Mouse (Mus musculus) MEL (cell line): Measurements from ENCODE around the gene Tpd52l2. TPM values are rescaled to one million over a fixed set of nuclear protein-coding genes. Genes with fewer than 3 reads are reported as not detected.

Experiments used
- DNase-seq: peaks from one replicate; pipeline ENCODE4 v3.0.0; 2011; ENCODE audit warnings: low read depth, low spot score
- H3K27ac ChIP-seq: 2 replicates; pipeline ENCODE4 v1.5.1; 2012; ENCODE audit warnings: low read depth, mild to moderate bottlenecking, control low read depth, low read length, moderate library complexity; ENCODE audit not compliant: control insufficient read depth
- H3K27me3 ChIP-seq, 2 experiments: fragments of 150-350 bp in 1 of 2; sonication (generic) in 1 of 2; 2 replicates each; pipeline ENCODE4 v1.6.1; 2012; ENCODE audit warnings: low read length in 2 of 2, mild to moderate bottlenecking in 2 of 2, improper control_type of control experiment in 1 of 2, moderate library complexity in 1 of 2; ENCODE audit not compliant: insufficient read depth in 2 of 2, control insufficient read depth in 1 of 2
- H3K36me3 ChIP-seq, 2 experiments: 2 replicates each; pipeline ENCODE4 v1.6.1; 2012 to 2014; ENCODE audit warnings: low read length in 2 of 2, improper control_type of control experiment in 1 of 2, inconsistent platforms in 1 of 2, mild to moderate bottlenecking in 1 of 2; ENCODE audit not compliant: insufficient read depth in 2 of 2, control insufficient read depth in 1 of 2
- H3K4me1 ChIP-seq, 2 experiments: fragments of 150-350 bp in 1 of 2; sonication (generic) in 1 of 2; 2 replicates each; pipeline ENCODE4 v1.6.1; 2012; ENCODE audit warnings: low read length in 2 of 2, improper control_type of control experiment in 1 of 2, mild to moderate bottlenecking in 1 of 2; ENCODE audit not compliant: insufficient read depth in 2 of 2, control insufficient read depth in 1 of 2
- H3K4me3 ChIP-seq, 2 experiments: fragments of 150-350 bp in 1 of 2; sonication (generic) in 1 of 2; 2 replicates each; pipeline ENCODE4 v1.5.1; 2012; ENCODE audit warnings: low read depth in 2 of 2, low read length in 2 of 2, mild to moderate bottlenecking in 2 of 2, moderate library complexity in 2 of 2, control low read depth in 1 of 2, improper control_type of control experiment in 1 of 2; ENCODE audit not compliant: control insufficient read depth in 1 of 2, insufficient read depth in 1 of 2
- H3K79me2 ChIP-seq: 2 replicates; pipeline ENCODE4 v1.6.1; 2012; ENCODE audit warnings: mild to moderate bottlenecking, low read length, moderate library complexity; ENCODE audit not compliant: control insufficient read depth, poor library complexity, insufficient read depth
- H3K9ac ChIP-seq: 2 replicates; pipeline ENCODE4 v1.6.1; 2012; ENCODE audit warnings: low read depth, mild to moderate bottlenecking, control low read depth, low read length, moderate library complexity; ENCODE audit not compliant: control insufficient read depth, poor library complexity, severe bottlenecking
- H3K9me3 ChIP-seq: fragments of 150-350 bp; sonication (generic); replicated peaks from 2 replicates; pipeline ENCODE4 v1.6.1; 2012; ENCODE audit warnings: mild to moderate bottlenecking, low read length, improper control_type of control experiment, moderate library complexity; ENCODE audit not compliant: insufficient read depth
- BHLHE40 ChIP-seq: IDR thresholded peaks from 2 replicates; pipeline ENCODE4 v1.6.1; 2012; ENCODE audit warnings: low read depth, mild to moderate bottlenecking, inconsistent platforms, low read length, improper control_type of control experiment, borderline replicate concordance
- CHD1 ChIP-seq: IDR thresholded peaks from 2 replicates; pipeline ENCODE4 v1.6.1; 2012; ENCODE audit warnings: low read depth, mild to moderate bottlenecking, inconsistent platforms, low read length, improper control_type of control experiment
- CHD2 ChIP-seq: IDR thresholded peaks from 2 replicates; pipeline ENCODE4 v1.6.1; 2011; ENCODE audit warnings: low read length, improper control_type of control experiment
- CTCF ChIP-seq, 3 experiments: IDR thresholded peaks in 2 of 3; conservative IDR thresholded peaks in 1 of 3; 2 replicates each; pipeline ENCODE4 v1.5.1; 2011 to 2012; ENCODE audit warnings: low read length in 3 of 3, low read depth in 2 of 3, mild to moderate bottlenecking in 2 of 3, improper control_type of control experiment in 1 of 3, inconsistent platforms in 1 of 3, mixed read lengths in 1 of 3, moderate library complexity in 1 of 3; ENCODE audit not compliant: control insufficient read depth in 1 of 3, insufficient read depth in 1 of 3, poor library complexity in 1 of 3, severe bottlenecking in 1 of 3
- E2F4 ChIP-seq: IDR thresholded peaks from 2 replicates; pipeline ENCODE4 v1.6.1; 2011; ENCODE audit warnings: low read depth, low read length, improper control_type of control experiment, borderline replicate concordance
- EP300 ChIP-seq, 2 experiments: IDR thresholded peaks; 2 replicates each; pipeline ENCODE4 v1.6.1; 2011; ENCODE audit warnings: improper control_type of control experiment in 2 of 2, low read length in 2 of 2, low read depth in 1 of 2, mild to moderate bottlenecking in 1 of 2
- ETS1 ChIP-seq: IDR thresholded peaks from 2 replicates; pipeline ENCODE4 v1.6.1; 2012; ENCODE audit warnings: low read depth, mild to moderate bottlenecking, inconsistent platforms, low read length, improper control_type of control experiment, moderate library complexity
- GATA1 ChIP-seq: IDR thresholded peaks from 2 replicates; pipeline ENCODE4 v1.6.1; 2011; ENCODE audit warnings: low read depth, low read length, improper control_type of control experiment
- HCFC1 ChIP-seq: IDR thresholded peaks from 2 replicates; pipeline ENCODE4 v1.6.1; 2012; ENCODE audit warnings: low read depth, mild to moderate bottlenecking, inconsistent platforms, low read length, improper control_type of control experiment, moderate library complexity
- KAT2A ChIP-seq: conservative IDR thresholded peaks from 2 replicates; pipeline ENCODE4 v1.6.1; 2012; ENCODE audit warnings: low read depth, low read length, improper control_type of control experiment, inconsistent platforms
- MAFK ChIP-seq: IDR thresholded peaks from 2 replicates; pipeline ENCODE4 v1.6.1; 2011; ENCODE audit warnings: low read depth, mild to moderate bottlenecking, low read length, improper control_type of control experiment, borderline replicate concordance
- MAX ChIP-seq: IDR thresholded peaks from 2 replicates; pipeline ENCODE4 v1.6.1; 2011; ENCODE audit warnings: low read length, improper control_type of control experiment
- MAZ ChIP-seq: IDR thresholded peaks from 2 replicates; pipeline ENCODE4 v1.6.1; 2012; ENCODE audit warnings: low read depth, mild to moderate bottlenecking, inconsistent platforms, low read length, improper control_type of control experiment
- MYC ChIP-seq: IDR thresholded peaks from 2 replicates; pipeline ENCODE4 v1.6.1; 2011; ENCODE audit warnings: low read depth, mild to moderate bottlenecking, low read length, improper control_type of control experiment, moderate library complexity
- NRF1 ChIP-seq: IDR thresholded peaks from 2 replicates; pipeline ENCODE4 v1.6.1; 2014; ENCODE audit warnings: low read depth, mild to moderate bottlenecking, inconsistent platforms, low read length, improper control_type of control experiment, moderate library complexity; ENCODE audit not compliant: poor library complexity, insufficient read depth, severe bottlenecking
- POLR2A ChIP-seq, 2 experiments: IDR thresholded peaks; 2 replicates each; pipeline ENCODE4 v1.6.1; 2011 to 2012; ENCODE audit warnings: low read length in 2 of 2, mild to moderate bottlenecking in 2 of 2, control low read depth in 1 of 2, improper control_type of control experiment in 1 of 2, low read depth in 1 of 2, moderate library complexity in 1 of 2; ENCODE audit not compliant: control insufficient read depth in 1 of 2, insufficient read depth in 1 of 2, poor library complexity in 1 of 2
- POLR2AphosphoS2 ChIP-seq: IDR thresholded peaks from 2 replicates; pipeline ENCODE4 v1.6.1; 2011; ENCODE audit warnings: low read length, improper control_type of control experiment
- POLR2AphosphoS5 ChIP-seq: IDR thresholded peaks from 2 replicates; pipeline ENCODE4 v1.6.1; 2012; ENCODE audit warnings: low read depth, borderline replicate concordance, mild to moderate bottlenecking, inconsistent platforms, low read length, moderate library complexity, mixed read lengths
- RAD21 ChIP-seq: IDR thresholded peaks from 2 replicates; pipeline ENCODE4 v1.6.1; 2011; ENCODE audit warnings: mild to moderate bottlenecking, low read depth, low read length, improper control_type of control experiment
- RCOR1 ChIP-seq: IDR thresholded peaks from 2 replicates; pipeline ENCODE4 v1.6.1; 2012; ENCODE audit warnings: low read depth, mild to moderate bottlenecking, inconsistent platforms, low read length, improper control_type of control experiment
- TAL1 ChIP-seq: IDR thresholded peaks from 2 replicates; pipeline ENCODE4 v1.6.1; 2012; ENCODE audit warnings: mild to moderate bottlenecking, inconsistent platforms, low read length, moderate library complexity, mixed read lengths
- ZKSCAN1 ChIP-seq: IDR thresholded peaks from 2 replicates; pipeline ENCODE4 v1.6.1; 2012; ENCODE audit warnings: low read depth, mild to moderate bottlenecking, inconsistent platforms, low read length, improper control_type of control experiment, moderate library complexity
- polyA plus RNA-seq, 2 experiments: library from polyadenylated mRNA; stranded (reverse) in 1 of 2; unstranded in 1 of 2; fragments of >175 nt in 1 of 2; fragments of >200 nt in 1 of 2; gene quantifications; 2 replicates each; pipeline versions ENCODE4 v1.2.1 to v1.2.4; 2012; ENCODE audit warnings: low replicate concordance in 2 of 2, low read depth in 1 of 2; ENCODE audit not compliant: insufficient read length in 2 of 2, insufficient read depth in 1 of 2, missing spikeins in 1 of 2
- total RNA-seq: library from RNA; depleted of rRNA; stranded (reverse); fragments of 300-350 nt; gene quantifications from 2 replicates; pipeline ENCODE4 v1.2.3, GENCODE M21; 2012

Gene Tpd52l2
- total and polyA plus RNA-seq, 3 experiments, result 99.5 to 119 TPM; not detected in 1

- Histone ChIP-seq H3K27me3 (no peaks in the 10 kb centered on the region), H3K9me3 (no peaks in the 10 kb centered on the region), H3K36me3 (peaks cover 0 to 33% of the 10 kb centered on the region in 2 experiments; a peak in 2 of 4 replicates), H3K4me3 (no peak overlapping the region), H3K79me2 (0 out of 2 replicates have a peak, but pooled peaks cover 1% of the 10 kb centered on the region), H3K4me1 (no peaks in the 10 kb centered on the region), H3K9ac (no peak overlapping the region), H3K27ac (no peak overlapping the region)
- peak; percentile 41 for DNase-seq
- TF ChIP-seq MYC (peak; percentile 46; the same call in 1 of the 2 replicates), KAT2A (no peak)
Measured at GRCm38 (mm10) chr2:181548227-181548626, 51.3 kb downstream of the Tpd52l2 start.

- Histone ChIP-seq H3K79me2 (0 out of 2 replicates have a peak, but pooled peaks cover 1% of the 10 kb centered on the region), H3K9me3 (no peaks in the 10 kb centered on the region), H3K4me3 (no peak overlapping the region), H3K27ac (no peak overlapping the region), H3K36me3 (peaks cover 0 to 31% of the 10 kb centered on the region in 2 experiments; a peak in 2 of 4 replicates), H3K4me1 (no peaks in the 10 kb centered on the region), H3K9ac (no peak overlapping the region), H3K27me3 (no peaks in the 10 kb centered on the region)
- TF ChIP-seq E2F4 (no peak), BHLHE40 (no peak), GATA1 (no peak), MAFK (no peak), RAD21 (no peak), MAX (no peak), EP300 (IDR thresholded peaks at IDR 0.05; ENCODE audit: low read depth in 1 of 2, low read length in 2 of 2) (no peak), CHD1 (no peak), POLR2AphosphoS2 (no peak)
- DNase-seq, result no peak
Measured at GRCm38 (mm10) chr2:181548682-181549081, 51.7 kb downstream of the Tpd52l2 start.

DNA sequence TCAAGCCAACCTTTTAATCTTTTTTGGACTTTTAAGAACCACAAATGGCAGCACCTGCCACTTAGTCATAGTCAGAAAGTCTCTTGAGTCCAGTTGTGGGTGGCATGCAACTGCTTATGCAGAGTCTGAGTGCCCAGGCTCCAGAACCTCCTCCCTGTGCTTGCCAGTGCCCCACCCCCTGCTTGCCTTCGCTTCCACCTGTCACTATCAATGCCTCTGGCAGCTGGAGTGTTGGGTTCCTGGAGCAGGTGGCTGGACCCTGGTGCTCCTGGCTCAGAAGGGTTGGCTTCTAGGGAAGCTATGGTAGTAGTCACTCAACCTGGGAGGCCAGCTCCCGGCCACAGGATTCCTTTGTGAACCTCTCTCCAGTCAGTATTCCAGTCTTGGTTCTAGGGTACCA, 53.3 kb downstream of the Tpd52l2 start:
- no peak overlapping the region for H3K27ac ChIP-seq
- H3K4me1 ChIP-seq, result no peaks in the 10 kb centered on the region
- no peaks in the 10 kb centered on the region for H3K9me3 ChIP-seq
- no peak for DNase-seq
- no peaks in the 10 kb centered on the region for H3K27me3 ChIP-seq
- H3K9ac ChIP-seq, result no peak overlapping the region
- TF ChIP-seq CTCF (IDR thresholded peaks at IDR 0.05 in 2 of 3, conservative IDR thresholded peaks at IDR 0.05 in 1 of 3; ENCODE audit: control insufficient read depth in 1 of 3, insufficient read depth in 1 of 3, low read depth in 2 of 3, low read length in 3 of 3, poor library complexity in 1 of 3, severe bottlenecking in 1 of 3), result no peak
- TF ChIP-seq HCFC1, result no peak
- no peak for TF ChIP-seq POLR2AphosphoS2
- TF ChIP-seq TAL1, result no peak
- no peak for TF ChIP-seq POLR2A (IDR thresholded peaks at IDR 0.05; ENCODE audit: control insufficient read depth in 1 of 2, insufficient read depth in 1 of 2, low read depth in 1 of 2, low read length in 2 of 2, poor library complexity in 1 of 2)
- TF ChIP-seq NRF1, result no peak
- TF ChIP-seq MAZ, result no peak
- no peak for TF ChIP-seq ZKSCAN1
- no peak for TF ChIP-seq RAD21
- no peak for TF ChIP-seq POLR2AphosphoS5
- TF ChIP-seq ETS1, result no peak
- no peak for TF ChIP-seq RCOR1
- no peak for TF ChIP-seq BHLHE40
- no peak for TF ChIP-seq CHD2
- H3K36me3 ChIP-seq, result peaks cover 0 to 29% of the 10 kb centered on the region in 2 experiments; a peak in 2 of 4 replicates
- H3K79me2 ChIP-seq, result no peaks in the 10 kb centered on the region
- no peak overlapping the region for H3K4me3 ChIP-seq
